Mouse (Mus musculus): Measurements from ENCODE around the gene Ppbp. TPM values are rescaled to one million over a fixed set of nuclear protein-coding genes. Genes with fewer than 3 reads are reported as not detected.

Gene Ppbp
- polyA plus RNA-seq (2016; fragmentation: Nextera tagmentation; extraction: Ambion mirVana), result 7.8 and 9.6 TPM in 2 replicates

- Histone ChIP-seq H3K4me2 (replicated peaks) (no peak within 1 kb of the TSS), H3K4me1 (no peaks in the 10 kb centered on the region), H3K36me3 (no peaks in the 10 kb centered on the region), H3K9ac (no peak within 1 kb of the TSS), H3K9me3 (replicated peaks) (no peaks in the 10 kb centered on the region), H3K4me3 (no peak within 1 kb of the TSS), H3K27me3 (no peaks in the 10 kb centered on the region), H3K27ac (no peak within 1 kb of the TSS)
- WGBS, result 58% methylated on average over 3 of the region's 3 CpGs
- no peak for ATAC-seq (ENCODE audit: low FRiP score)
These were observed at the start of gene Ppbp for GRCm38 (mm10) chr5:90768218-90768617. Gene Ppbp (plus strand): TSS chr5:90768518.

- no peak for ATAC-seq (ENCODE audit: low FRiP score)
- 95% methylated on average over 3 of the region's 3 CpGs for WGBS
- Histone ChIP-seq H3K36me3 (no peaks in the 10 kb centered on the region), H3K27me3 (no peaks in the 10 kb centered on the region), H3K4me3 (no peak overlapping the region), H3K4me2 (replicated peaks) (no peak overlapping the region), H3K9ac (no peak overlapping the region), H3K4me1 (no peaks in the 10 kb centered on the region), H3K27ac (no peak overlapping the region), H3K9me3 (replicated peaks) (no peaks in the 10 kb centered on the region)
These were observed 45.7 kb upstream of the Ppbp start for GRCm38 (mm10) chr5:90722656-90723055.

- no peak overlapping the region for H3K27ac ChIP-seq
- no peak overlapping the region for H3K9ac ChIP-seq
- 81% methylated on average over 3 of the region's 3 CpGs for WGBS
- no peak for ATAC-seq (ENCODE audit: low FRiP score)
- no peaks in the 10 kb centered on the region for H3K27me3 ChIP-seq
- H3K4me1 ChIP-seq, result no peaks in the 10 kb centered on the region
- no peaks in the 10 kb centered on the region for H3K9me3 ChIP-seq (replicated peaks)
- no peak overlapping the region for H3K4me2 ChIP-seq (replicated peaks)
- no peaks in the 10 kb centered on the region for H3K36me3 ChIP-seq
- H3K4me3 ChIP-seq, result no peak overlapping the region
These were observed 40.1 kb upstream of the Ppbp start for GRCm38 (mm10) chr5:90728254-90728653.

- no peak overlapping the region for H3K4me3 ChIP-seq
- no peaks in the 10 kb centered on the region for H3K27me3 ChIP-seq
- no peak overlapping the region for H3K9ac ChIP-seq
- H3K36me3 ChIP-seq, result no peaks in the 10 kb centered on the region
- no peak overlapping the region for H3K4me2 ChIP-seq (replicated peaks)
- 78% methylated on average over 4 of the region's 4 CpGs for WGBS
- no peak for ATAC-seq (ENCODE audit: low FRiP score)
- no peaks in the 10 kb centered on the region for H3K4me1 ChIP-seq
- H3K27ac ChIP-seq, result no peak overlapping the region
- H3K9me3 ChIP-seq (replicated peaks), result no peaks in the 10 kb centered on the region
These were observed 36.8 kb upstream of the Ppbp start for GRCm38 (mm10) chr5:90731480-90731879.

GRCm38 (mm10) chr5:90742029-90742428 lies 26.3 kb upstream of the Ppbp start:
- Histone ChIP-seq H3K9me3 (replicated peaks) (no peaks in the 10 kb centered on the region), H3K27me3 (no peaks in the 10 kb centered on the region), H3K27ac (no peak overlapping the region), H3K36me3 (no peaks in the 10 kb centered on the region), H3K4me3 (no peak overlapping the region), H3K9ac (no peak overlapping the region), H3K4me1 (no peaks in the 10 kb centered on the region), H3K4me2 (replicated peaks) (no peak overlapping the region)
- ATAC-seq (ENCODE audit: low FRiP score), result no peak
- 71% methylated on average over 4 of the region's 4 CpGs for WGBS

DNA sequence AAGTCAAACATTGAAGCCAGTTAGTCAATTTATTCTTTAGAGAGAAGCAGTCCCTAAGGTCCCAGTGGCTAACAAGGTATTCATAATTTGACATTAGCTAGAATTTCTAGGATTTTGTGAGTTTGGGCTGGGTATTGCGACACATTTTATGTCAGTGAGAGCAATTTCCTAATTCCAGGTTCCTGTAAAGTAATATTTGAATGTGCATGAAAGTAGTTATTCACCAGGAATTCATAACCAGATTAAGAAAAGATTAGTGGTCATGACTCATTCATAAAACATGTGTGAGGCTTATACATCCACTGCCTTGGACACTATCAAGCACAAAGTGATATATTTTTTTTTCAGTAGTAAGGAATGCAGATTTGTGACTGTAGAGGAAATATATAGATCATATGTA lies 14.4 kb upstream of the Ppbp start:
- no peak overlapping the region for H3K9ac ChIP-seq
- ATAC-seq (ENCODE audit: low FRiP score), result no peak
- no peak overlapping the region for H3K4me3 ChIP-seq
- H3K4me1 ChIP-seq, result peaks cover 3% of the 10 kb centered on the region
- no peaks in the 10 kb centered on the region for H3K9me3 ChIP-seq (replicated peaks)
- no peaks in the 10 kb centered on the region for H3K36me3 ChIP-seq
- 98% methylated on average over 1 of the region's 1 CpGs for WGBS
- no peak overlapping the region for H3K27ac ChIP-seq
- no peak overlapping the region for H3K4me2 ChIP-seq (replicated peaks)
- peaks cover 4% of the 10 kb centered on the region for H3K27me3 ChIP-seq

DNA sequence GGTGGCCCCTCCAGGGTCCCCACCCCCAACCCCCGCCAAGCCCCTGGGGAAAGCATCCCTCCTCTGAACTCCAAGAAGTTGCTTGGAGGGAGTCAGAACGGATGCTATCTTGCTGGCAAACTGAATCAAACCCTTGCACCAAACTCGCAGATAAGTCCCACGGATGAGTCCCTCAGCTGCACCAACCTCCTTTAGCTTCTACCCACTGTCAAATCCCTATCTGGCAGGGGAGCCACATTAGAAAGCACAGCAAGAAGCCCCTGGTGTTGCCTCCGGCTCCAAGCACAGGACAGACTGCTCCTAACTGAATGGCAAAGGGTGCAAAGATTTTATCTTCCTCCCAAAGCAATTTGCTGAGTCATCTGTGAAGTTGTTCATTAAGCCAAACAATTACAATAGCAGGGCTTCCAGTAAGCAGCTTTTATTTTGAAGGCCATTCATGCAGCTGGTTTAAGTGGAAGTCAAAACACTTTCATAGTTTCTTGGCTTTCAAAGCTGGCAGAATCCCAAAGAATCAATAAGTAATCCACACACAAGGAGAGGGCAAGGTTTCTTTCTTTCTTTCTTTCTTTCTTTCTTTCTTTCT lies 10.2 kb upstream of the Ppbp start:
- H3K4me1 ChIP-seq, result peaks cover 10% of the 10 kb centered on the region
- H3K36me3 ChIP-seq, result no peaks in the 10 kb centered on the region
- 40% methylated on average over 5 of the region's 5 CpGs for WGBS
- no peak overlapping the region for H3K9ac ChIP-seq
- H3K27ac ChIP-seq, result no peak overlapping the region
- peaks cover 16% of the 10 kb centered on the region for H3K27me3 ChIP-seq
- ATAC-seq (ENCODE audit: low FRiP score), result no peak
- H3K4me3 ChIP-seq, result no peak overlapping the region
- H3K4me2 ChIP-seq (replicated peaks), result no peak overlapping the region
- H3K9me3 ChIP-seq (replicated peaks), result no peaks in the 10 kb centered on the region

DNA sequence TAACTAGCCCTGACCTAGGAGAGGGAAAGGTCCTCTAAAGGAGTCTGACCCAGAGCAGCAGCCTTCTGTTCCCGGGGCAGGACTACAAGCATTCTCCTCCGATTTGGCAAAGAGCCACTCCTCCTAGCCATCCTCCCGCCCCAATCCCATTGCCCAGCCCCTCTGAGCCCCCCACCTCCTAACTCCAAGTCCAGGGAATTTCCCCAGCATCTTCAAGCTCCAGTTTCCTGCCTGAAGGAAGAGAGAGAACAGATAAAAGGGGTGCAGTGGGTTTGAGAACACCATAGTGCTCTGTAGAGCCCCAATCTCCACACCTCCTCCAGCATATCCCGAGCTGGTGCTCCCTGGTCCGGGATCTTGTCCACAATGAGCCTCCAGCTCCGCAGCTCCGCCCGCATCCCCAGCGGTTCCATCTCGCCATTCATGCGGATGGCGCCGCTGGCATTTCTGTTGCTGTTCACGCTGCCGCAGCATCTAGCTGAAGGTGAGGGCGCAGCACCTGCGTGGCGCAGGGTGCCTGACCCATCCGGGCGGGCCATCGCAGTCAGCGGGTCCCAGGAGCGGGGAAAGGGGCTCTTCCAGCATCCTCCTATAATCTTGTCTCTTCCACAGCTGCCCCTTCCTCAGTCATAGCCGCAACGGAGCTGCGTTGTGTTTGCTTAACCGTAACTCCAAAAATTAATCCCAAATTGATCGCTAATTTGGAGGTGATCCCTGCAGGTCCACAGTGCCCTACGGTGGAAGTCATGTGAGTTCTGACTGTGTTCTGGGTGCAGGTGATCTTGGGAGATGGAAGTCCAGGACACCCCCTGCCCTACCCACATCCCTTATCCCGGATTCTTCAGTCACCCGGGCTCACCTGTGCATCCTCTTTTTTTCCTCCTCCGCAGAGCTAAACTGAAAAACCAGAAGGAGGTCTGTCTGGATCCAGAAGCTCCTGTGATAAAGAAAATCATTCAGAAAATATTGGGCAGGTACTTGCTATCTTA lies 8.9 kb upstream of the Ppbp start, which contains the start of gene Cxcl5:
Cxcl5 (plus strand) TSS at position 284 of the 989 bp plus-strand sequence.
- 4% methylated on average over 32 of the region's 32 CpGs for WGBS
- Histone ChIP-seq H3K27me3 (peaks cover 16% of the 10 kb centered on the region), H3K4me3 (peak within 1 kb of the TSS; percentile 44), H3K9me3 (replicated peaks) (no peaks in the 10 kb centered on the region), H3K36me3 (no peaks in the 10 kb centered on the region), H3K27ac (no peak within 1 kb of the TSS), H3K4me1 (peaks cover 10% of the 10 kb centered on the region), H3K9ac (peak within 1 kb of the TSS; percentile 55), H3K4me2 (replicated peaks) (peak within 1 kb of the TSS; percentile 80)
- ATAC-seq (ENCODE audit: low FRiP score), result peak; percentile 77

DNA sequence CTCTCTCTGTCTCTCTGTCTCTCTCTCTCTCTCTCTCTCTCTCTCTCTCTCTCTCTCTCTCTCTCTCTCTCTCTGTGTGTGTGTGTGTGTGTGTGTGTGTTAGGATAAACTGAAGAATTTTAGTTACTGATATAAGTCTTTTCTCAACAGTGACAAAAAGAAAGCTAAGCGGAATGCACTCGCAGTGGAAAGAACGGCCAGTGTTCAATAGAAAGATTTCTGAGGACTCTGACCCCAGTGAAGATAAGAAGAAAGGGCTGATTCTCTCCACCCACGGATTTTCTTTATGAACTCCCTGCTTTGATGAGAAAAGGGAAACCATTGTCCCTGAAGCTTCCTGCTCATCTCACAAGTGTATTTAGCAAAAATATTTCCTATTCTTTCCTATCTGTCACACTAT lies 8.0 kb upstream of the Ppbp start:
- Histone ChIP-seq H3K9me3 (replicated peaks) (no peaks in the 10 kb centered on the region), H3K4me3 (no peak overlapping the region), H3K9ac (no peak overlapping the region), H3K27me3 (peaks cover 16% of the 10 kb centered on the region), H3K4me2 (replicated peaks) (no peak overlapping the region), H3K27ac (no peak overlapping the region), H3K4me1 (peaks cover 10% of the 10 kb centered on the region), H3K36me3 (no peaks in the 10 kb centered on the region)
- ATAC-seq (ENCODE audit: low FRiP score), result no peak
- WGBS, result 48% methylated on average over 4 of the region's 4 CpGs

DNA sequence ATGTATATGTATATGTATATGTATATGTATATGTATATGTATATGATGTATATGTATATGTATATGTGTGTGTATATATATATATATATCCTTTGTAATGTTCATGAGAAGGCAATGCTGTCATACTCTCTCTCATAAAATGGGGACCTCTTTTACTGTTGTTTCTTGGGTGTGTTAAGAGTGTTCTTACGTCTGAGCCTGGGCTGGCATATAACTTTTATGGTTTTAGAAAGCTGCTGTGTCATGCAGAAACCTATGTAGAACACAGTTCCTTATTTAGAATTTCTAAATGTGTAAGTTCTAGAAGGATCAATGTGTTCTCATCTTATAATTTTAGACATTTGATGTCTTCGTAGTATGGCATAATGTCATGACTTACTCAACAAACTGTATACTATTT lies 7.5 kb upstream of the Ppbp start:
- H3K36me3 ChIP-seq, result no peaks in the 10 kb centered on the region
- no peak overlapping the region for H3K9ac ChIP-seq
- no peak overlapping the region for H3K4me2 ChIP-seq (replicated peaks)
- peaks cover 10% of the 10 kb centered on the region for H3K4me1 ChIP-seq
- no peak overlapping the region for H3K4me3 ChIP-seq
- ATAC-seq (ENCODE audit: low FRiP score), result no peak
- H3K27me3 ChIP-seq, result peaks cover 16% of the 10 kb centered on the region
- no peaks in the 10 kb centered on the region for H3K9me3 ChIP-seq (replicated peaks)
- WGBS, result 98% methylated on average over 2 of the region's 2 CpGs
- no peak overlapping the region for H3K27ac ChIP-seq

- Histone ChIP-seq H3K4me1 (peaks cover 10% of the 10 kb centered on the region), H3K36me3 (no peaks in the 10 kb centered on the region), H3K27me3 (peaks cover 16% of the 10 kb centered on the region), H3K4me3 (no peak overlapping the region), H3K9me3 (replicated peaks) (no peaks in the 10 kb centered on the region), H3K4me2 (replicated peaks) (no peak overlapping the region), H3K9ac (no peak overlapping the region), H3K27ac (no peak overlapping the region)
- WGBS, result 84% methylated on average over 3 of the region's 3 CpGs
- no peak for ATAC-seq (ENCODE audit: low FRiP score)
These were observed 6.5 kb upstream of the Ppbp start for GRCm38 (mm10) chr5:90761834-90762233.

DNA sequence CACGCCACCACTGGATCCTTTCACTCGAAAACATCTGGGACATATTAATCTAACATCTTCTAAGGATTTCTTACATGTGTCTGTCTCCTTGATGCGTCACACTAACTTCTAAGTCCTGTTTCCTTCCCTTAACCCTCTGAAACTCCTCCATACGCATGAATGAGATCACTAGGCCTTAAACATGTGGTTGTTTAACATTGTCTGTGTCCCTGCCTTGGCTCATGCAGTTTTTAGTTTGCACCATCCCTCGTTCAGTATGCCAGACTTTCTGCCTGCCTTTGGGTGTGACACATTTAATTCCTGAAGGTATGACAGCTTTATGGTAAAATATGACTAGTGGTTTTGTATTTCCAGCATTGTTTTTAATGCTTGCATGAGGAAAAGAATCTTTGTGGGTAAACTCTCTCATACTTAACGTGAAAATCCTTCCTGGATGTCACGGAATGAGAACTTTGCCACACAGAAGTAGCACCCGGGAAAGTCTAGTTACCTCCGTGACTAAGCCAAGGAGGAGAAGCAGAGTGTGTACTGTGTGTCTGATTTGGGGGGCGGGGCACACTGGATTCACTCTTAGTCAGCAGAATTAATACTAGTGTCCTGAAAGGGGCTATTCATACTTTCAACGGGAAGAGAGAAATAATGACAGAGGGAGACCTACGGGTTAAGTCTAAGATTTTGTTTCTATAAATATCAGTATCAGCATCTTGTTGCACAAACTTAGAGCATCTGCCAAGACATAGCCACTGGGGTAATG lies 4.2 kb upstream of the Ppbp start:
- peaks cover 5% of the 10 kb centered on the region for H3K4me1 ChIP-seq
- WGBS, result 76% methylated on average over 12 of the region's 12 CpGs
- no peak overlapping the region for H3K4me2 ChIP-seq (replicated peaks)
- H3K9me3 ChIP-seq (replicated peaks), result no peaks in the 10 kb centered on the region
- peaks cover 11% of the 10 kb centered on the region for H3K27me3 ChIP-seq
- no peaks in the 10 kb centered on the region for H3K36me3 ChIP-seq
- no peak overlapping the region for H3K27ac ChIP-seq
- no peak overlapping the region for H3K9ac ChIP-seq
- ATAC-seq (ENCODE audit: low FRiP score), result no peak
- H3K4me3 ChIP-seq, result no peak overlapping the region
